Comparison of ENCODE assay signal across 18 mouse cellular contexts in the genomic region with DNA sequence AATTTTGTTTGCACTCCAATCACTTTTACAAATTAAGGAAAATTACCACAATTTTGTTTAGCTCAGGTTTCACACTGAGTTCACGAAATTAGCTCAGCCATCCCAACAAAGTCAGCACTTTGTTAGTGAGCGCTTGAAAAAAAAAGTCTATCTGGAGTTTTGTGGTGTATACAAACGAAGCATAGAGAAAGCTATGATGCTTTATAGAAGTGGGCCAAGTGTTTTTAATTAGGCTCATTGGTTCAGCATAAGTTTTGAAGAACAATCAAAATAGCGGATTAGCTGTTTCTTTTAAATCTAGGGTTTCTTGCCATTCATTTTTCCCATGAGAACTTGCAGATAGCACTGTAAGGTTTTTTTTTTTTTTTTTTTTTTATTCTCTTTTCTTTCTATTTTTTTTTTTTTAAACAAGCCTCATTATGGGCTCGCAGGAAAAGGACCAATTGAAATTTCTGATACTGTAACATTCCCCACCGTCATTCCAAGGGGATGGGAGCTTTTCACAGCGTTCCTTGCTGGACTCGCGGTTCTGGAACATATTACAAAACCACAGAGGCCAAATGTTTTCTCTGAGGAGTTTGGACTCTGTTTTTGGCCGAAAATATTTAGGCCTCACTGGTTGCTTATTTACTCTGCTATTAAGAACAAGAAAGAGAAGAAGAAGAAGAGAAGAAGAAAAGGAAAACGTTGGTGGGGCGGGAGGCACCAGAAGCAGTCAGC.
DNase-seq lines count a peak whose midpoint lies in the region; ATAC-seq and TF ChIP-seq lines count a peak whose summit lies in the region.
"Had no signal": no experiment of that assay in that cellular context is flagged by ENCODE, and none has a peak within 500 bp of the region (broad histone marks: within the 10 kb centered on the region; RNA-seq: fewer than 3 reads in every experiment).

No protein-coding gene starts in this region.

- TF ChIP-seq EP300 in heart, adult 2 months (IDR thresholded peaks at IDR 0.05; ENCODE audit: insufficient read depth, low read depth, low read length): no peak

- H3K36me3 ChIP-seq in heart, adult 2 months (ENCODE audit: control insufficient read depth, insufficient read depth, low read length): peaks cover 2% of the 10 kb centered on the region
- H3K36me3 ChIP-seq in testis, adult 2 months (ENCODE audit: control insufficient read depth, insufficient read depth, low read length): no peaks in the 10 kb centered on the region
- H3K36me3 ChIP-seq in midbrain, postnatal 0 days (ENCODE audit: insufficient read depth, low read length): no peaks in the 10 kb centered on the region
- H3K36me3 ChIP-seq: forebrain, embryonic 12.5 days; hindbrain, embryonic 12.5 days; intestine, embryonic 15.5 days; midbrain, embryonic 10.5 days; stomach, embryonic 15.5 days had no signal

- ATAC-seq in midbrain, postnatal 0 days (ENCODE audit: low FRiP score): no peak
- ATAC-seq: activated CD4-positive, CD25-positive, alpha-beta regulatory T cell, adult 4 months; intestine, embryonic 15.5 days had no signal

- no peak for TF ChIP-seq POLR2A in heart, adult 2 months (IDR thresholded peaks at IDR 0.05; ENCODE audit: insufficient read depth, low read depth, low read length)
- TF ChIP-seq POLR2A in testis, adult 2 months (IDR thresholded peaks at IDR 0.05; ENCODE audit: control insufficient read depth, low read depth, low read length): no peak

- TF ChIP-seq CTCF in heart, adult 2 months (IDR thresholded peaks at IDR 0.05): no peak
- no peak for TF ChIP-seq CTCF in testis, adult 2 months (IDR thresholded peaks at IDR 0.05; ENCODE audit: control insufficient read depth, insufficient read depth, insufficient replicate concordance, low read depth, low read length)
- TF ChIP-seq CTCF in midbrain, postnatal 0 days (IDR thresholded peaks at IDR 0.05): no peak

- H3K4me3 ChIP-seq in heart, adult 2 months: no peak overlapping the region
- H3K4me3 ChIP-seq in testis, adult 2 months (ENCODE audit: control insufficient read depth, low read depth, low read length): no peak overlapping the region
- H3K4me3 ChIP-seq in midbrain, postnatal 0 days (ENCODE audit: low read depth, low read length): no peak overlapping the region
- H3K4me3 ChIP-seq: forebrain, embryonic 12.5 days; hindbrain, embryonic 12.5 days; intestine, embryonic 15.5 days; midbrain, embryonic 10.5 days; stomach, embryonic 15.5 days had no signal

- H3K27me3 ChIP-seq in heart, adult 2 months (ENCODE audit: control insufficient read depth, insufficient read depth, low read length): no peaks in the 10 kb centered on the region
- H3K27me3 ChIP-seq in testis, adult 2 months (ENCODE audit: control insufficient read depth, insufficient read depth, low read length): no peaks in the 10 kb centered on the region
- no peaks in the 10 kb centered on the region for H3K27me3 ChIP-seq in midbrain, postnatal 0 days (ENCODE audit: insufficient read depth, low read length)
- H3K27me3 ChIP-seq: forebrain, embryonic 12.5 days; hindbrain, embryonic 12.5 days; intestine, embryonic 15.5 days; stomach, embryonic 15.5 days had no signal

- H3K9me3 ChIP-seq in midbrain, postnatal 0 days (ENCODE audit: low read length): no peaks in the 10 kb centered on the region
- H3K9me3 ChIP-seq: forebrain, embryonic 12.5 days; hindbrain, embryonic 12.5 days; intestine, embryonic 15.5 days; midbrain, embryonic 10.5 days; stomach, embryonic 15.5 days had no signal

- 79% methylated on average over 12 of the region's 12 CpGs for WGBS in heart, adult 2 months
- 83% methylated on average over 12 of the region's 12 CpGs for WGBS in midbrain, postnatal 0 days

- peaks cover 3% of the 10 kb centered on the region; the same call in 1 of the 2 replicates for H3K4me1 ChIP-seq in heart, adult 2 months (ENCODE audit: control insufficient read depth, insufficient read depth, low read length)
- peaks cover 7% of the 10 kb centered on the region; the same call in 1 of the 2 replicates for H3K4me1 ChIP-seq in testis, adult 2 months (ENCODE audit: control insufficient read depth, insufficient read depth, low read length)
- H3K4me1 ChIP-seq in midbrain, postnatal 0 days (ENCODE audit: insufficient read depth, low read length): no peaks in the 10 kb centered on the region
- H3K4me1 ChIP-seq: intestine, embryonic 15.5 days; stomach, embryonic 15.5 days had no signal

- no peaks in the 10 kb centered on the region for H3K79me2 ChIP-seq in heart, adult 2 months (replicated peaks; ENCODE audit: control insufficient read depth, insufficient read depth, low read length)

- intact Hi-C loops in heart, adult 2 months (cut with DNase I): loop anchor here (5.0 kb wide), 1 partner anchor 76 kb away; no protein-coding TSS in a partner anchor
- intact Hi-C loops in heart, postnatal 10 days (cut with DNase I): no loop called here

- no peak overlapping the region for H3K4me2 ChIP-seq in midbrain, postnatal 0 days (ENCODE audit: low read depth, low read length, poor library complexity, severe bottlenecking)
- H3K4me2 ChIP-seq: forebrain, embryonic 12.5 days; hindbrain, embryonic 12.5 days; intestine, embryonic 15.5 days; stomach, embryonic 15.5 days had no signal

- no peak overlapping the region for H3K9ac ChIP-seq in heart, adult 2 months (ENCODE audit: low read depth, low read length)
- no peak overlapping the region for H3K9ac ChIP-seq in midbrain, postnatal 0 days (replicated peaks; ENCODE audit: low read length, poor library complexity, severe bottlenecking)
- H3K9ac ChIP-seq: forebrain, embryonic 12.5 days; hindbrain, embryonic 12.5 days; intestine, embryonic 15.5 days; liver, embryonic 14.5 days; stomach, embryonic 15.5 days had no signal

- DNase-seq in heart, adult 2 months: peak in 1 of 2 experiments; percentile 42
- no peak for DNase-seq in heart, postnatal 4 days
- DNase-seq in testis, postnatal 10 days (ENCODE audit: low spot score): no peak
- DNase-seq in heart, postnatal 10 days: peak; percentile 50
- peak; percentile 12 for DNase-seq in testis, postnatal 14 days (ENCODE audit: low spot score)
- DNase-seq in cerebellum, postnatal 25 days: no peak
- no peak for DNase-seq in midbrain, postnatal 0 days (ENCODE audit: low spot score)
- DNase-seq: cerebellum, adult 9-11 months; lung, postnatal 14 days; thymus, postnatal 4 days had no signal

- H3K27ac ChIP-seq in heart, adult 2 months: peak overlapping the region; percentile 51
- H3K27ac ChIP-seq in testis, adult 2 months (ENCODE audit: control insufficient read depth, insufficient read depth, low read depth, low read length): peak overlapping the region; percentile 29; the same call in 1 of the 2 replicates
- no peak overlapping the region for H3K27ac ChIP-seq in midbrain, postnatal 0 days (ENCODE audit: low read depth, low read length)
- H3K27ac ChIP-seq: forebrain, embryonic 12.5 days; intestine, embryonic 15.5 days; liver, embryonic 14.5 days; midbrain, embryonic 10.5 days; stomach, embryonic 15.5 days had no signal

Comparison
In these comparisons a context has a peak if more than half of its experiments do, and no peak if none do; other contexts are left out.
1. DNase-seq: peak in heart, postnatal 10 days (2 of 2) and testis, postnatal 14 days (single experiment); none in heart, postnatal 4 days (single experiment), testis, postnatal 10 days (single experiment), cerebellum, postnatal 25 days (0 of 2) and midbrain, postnatal 0 days (single experiment).